Mouse (Mus musculus) ES-E14 (cell line): ENCODE data around the gene Klhl28. TPM values are rescaled to one million over a fixed set of nuclear protein-coding genes. Genes with fewer than 3 reads are reported as not detected.

Experiments
- DNase-seq: peaks from one replicate; pipeline ENCODE4 v3.0.0-alpha.2; 2013; ENCODE audit warnings: low read depth, low spot score
- H3K27ac ChIP-seq: 2 replicates; pipeline ENCODE4 v1.5.1; 2012; ENCODE audit warnings: low read depth, mild to moderate bottlenecking, low read length, moderate library complexity, mixed read lengths; ENCODE audit not compliant: poor library complexity, insufficient read depth, severe bottlenecking
- H3K36me3 ChIP-seq: 2 replicates; pipeline ENCODE4 v1.6.1; 2012; ENCODE audit warnings: mild to moderate bottlenecking, low read length, moderate library complexity, mixed read lengths; ENCODE audit not compliant: control insufficient read depth, poor library complexity, insufficient read depth, severe bottlenecking
- H3K4me1 ChIP-seq, 2 experiments: fragments of 150-350 bp in 1 of 2; sonication (generic) in 1 of 2; 2 replicates each; pipeline ENCODE4 v1.6.1; 2012; ENCODE audit warnings: low read length in 2 of 2, mild to moderate bottlenecking in 1 of 2, mixed read lengths in 1 of 2; ENCODE audit not compliant: control insufficient read depth in 2 of 2, insufficient read depth in 2 of 2, poor library complexity in 1 of 2
- H3K4me3 ChIP-seq, 2 experiments: fragments of 150-350 bp in 1 of 2; sonication (generic) in 1 of 2; 2 replicates each; pipeline ENCODE4 v1.5.1; 2012; ENCODE audit warnings: low read length in 2 of 2, low read depth in 1 of 2, mild to moderate bottlenecking in 1 of 2, mixed read lengths in 1 of 2; ENCODE audit not compliant: insufficient read depth in 1 of 2, poor library complexity in 1 of 2, severe bottlenecking in 1 of 2
- H3K9ac ChIP-seq: 2 replicates; pipeline ENCODE4 v1.6.1; 2012; ENCODE audit warnings: low read depth, mild to moderate bottlenecking, low read length, mixed read lengths; ENCODE audit not compliant: poor library complexity, insufficient read depth, severe bottlenecking
- H3K9me3 ChIP-seq: fragments of 150-350 bp; sonication (generic); 2 replicates; pipeline ENCODE4 v1.6.1; 2012; ENCODE audit warnings: low read depth, mild to moderate bottlenecking, low read length; ENCODE audit not compliant: control insufficient read depth, insufficient read depth
- CHD2 ChIP-seq: IDR thresholded peaks from 2 replicates; pipeline ENCODE4 v1.6.1; 2014; ENCODE audit warnings: mild to moderate bottlenecking, low read depth, low read length, inconsistent platforms
- HCFC1 ChIP-seq: IDR thresholded peaks from 2 replicates; pipeline ENCODE4 v1.6.1; 2012; ENCODE audit warnings: low read length, inconsistent platforms, borderline replicate concordance; ENCODE audit not compliant: insufficient read depth
- MAFK ChIP-seq: IDR thresholded peaks from 2 replicates; pipeline ENCODE4 v1.6.1; 2014; ENCODE audit warnings: mild to moderate bottlenecking, low read depth, low read length, inconsistent platforms; ENCODE audit not compliant: insufficient read depth
- ZC3H11A ChIP-seq: IDR thresholded peaks from 2 replicates; pipeline ENCODE4 v1.6.1; 2012; ENCODE audit warnings: low read depth, mild to moderate bottlenecking, inconsistent platforms, low read length, borderline replicate concordance
- ZNF384 ChIP-seq: IDR thresholded peaks from 2 replicates; pipeline ENCODE4 v1.6.1; 2012; ENCODE audit warnings: low read depth, low read length, inconsistent platforms
- in situ Hi-C, 2 experiments: fragments of 600-800 bp; cut with MboI; formaldehyde crosslinking; loops; one replicate each; pipeline ENCODE4 v1.15.1; 2025; ENCODE audit warnings: low sequenced_read_pairs in 2 of 2, inconsistent platforms in 1 of 2; ENCODE audit not compliant: unreplicated experiment in 2 of 2
- total RNA-seq: library from RNA; depleted of rRNA; stranded (reverse); fragments of 300-350 nt; gene quantifications from 2 replicates; pipeline ENCODE4 v1.2.3, GENCODE M21; 2012; rRNA removed

Klhl28 gene
- total RNA-seq, 1 experiment: 9.4 TPM

DNA sequence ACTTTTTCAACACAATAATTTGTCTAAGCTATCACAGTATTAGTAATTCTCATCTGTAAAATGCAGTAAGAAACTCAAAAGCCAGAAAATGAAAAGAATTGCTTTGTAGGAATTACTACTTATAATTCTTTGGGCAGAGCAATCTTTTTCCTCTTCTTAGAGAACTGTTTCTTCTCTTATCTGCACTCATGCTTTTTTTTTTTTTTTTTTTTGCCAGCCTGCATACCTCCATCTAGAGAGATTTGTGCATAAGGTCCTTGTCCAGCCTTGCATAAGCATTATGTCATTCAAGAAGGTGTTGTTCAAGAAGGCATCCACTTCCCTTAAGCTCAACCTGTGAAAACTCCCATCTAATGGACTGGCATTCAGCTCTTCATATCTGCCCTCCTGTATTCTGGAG, 48.6 kb downstream of the Klhl28 start:
- Histone ChIP-seq H3K9ac (no peak overlapping the region), H3K4me1 (peaks cover 0 to 4% of the 10 kb centered on the region in 2 experiments; a peak in 1 of 4 replicates), H3K4me3 (no peak overlapping the region), H3K9me3 (no peaks in the 10 kb centered on the region), H3K36me3 (no peaks in the 10 kb centered on the region), H3K27ac (no peak overlapping the region)
- no peak for DNase-seq
- no peak for TF ChIP-seq CHD2
- no peak for TF ChIP-seq HCFC1
- no peak for TF ChIP-seq ZNF384
- TF ChIP-seq MAFK: no peak
- no peak for TF ChIP-seq ZC3H11A
- in situ Hi-C loops: no loop called here

GRCm38 (mm10) chr12:64912996-64913395, 52.3 kb downstream of the Klhl28 start:
- in situ Hi-C loops: no loop called here
- DNase-seq: no peak

DNA sequence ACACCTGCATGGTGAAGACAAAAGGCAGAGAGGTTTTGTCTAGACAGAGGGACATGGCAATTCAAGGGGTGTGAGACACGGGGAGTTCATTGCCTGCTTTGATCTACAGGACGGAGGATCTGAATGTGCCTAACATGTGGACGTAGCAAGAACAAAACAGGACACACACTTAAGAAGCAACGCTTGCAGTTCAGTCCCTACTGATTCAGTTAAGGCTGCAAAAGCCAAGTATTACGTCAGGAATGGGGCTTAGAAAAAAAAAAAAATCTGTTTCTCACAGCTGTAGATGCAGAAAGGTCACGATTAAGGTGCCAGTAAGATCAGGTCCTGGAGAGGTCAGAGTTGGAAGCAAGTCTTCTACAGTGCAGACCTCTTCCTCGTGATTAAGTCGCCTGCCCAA, 62.1 kb downstream of the Klhl28 start:
- in situ Hi-C loops: no loop called here
- Histone ChIP-seq H3K4me1 (no peaks in the 10 kb centered on the region), H3K9ac (no peak overlapping the region), H3K9me3 (no peaks in the 10 kb centered on the region), H3K36me3 (no peaks in the 10 kb centered on the region), H3K27ac (no peak overlapping the region), H3K4me3 (no peak overlapping the region)
- TF ChIP-seq MAFK (no peak), HCFC1 (no peak), ZC3H11A (no peak), CHD2 (no peak), ZNF384 (no peak)
- DNase-seq: no peak

More at GRCm38 (mm10) chr12:64912996-64913395, 52.3 kb downstream of the Klhl28 start:
- TF ChIP-seq MAFK: no peak
- no peak for TF ChIP-seq ZNF384
- no peak for TF ChIP-seq ZC3H11A
- TF ChIP-seq HCFC1: no peak
- no peak for TF ChIP-seq CHD2
- no peak overlapping the region for H3K27ac ChIP-seq
- no peak overlapping the region for H3K9ac ChIP-seq
- no peak overlapping the region for H3K4me3 ChIP-seq
- no peaks in the 10 kb centered on the region for H3K36me3 ChIP-seq
- H3K4me1 ChIP-seq: peaks cover 0 to 4% of the 10 kb centered on the region in 2 experiments; a peak in 1 of 4 replicates
- no peaks in the 10 kb centered on the region for H3K9me3 ChIP-seq

DNA sequence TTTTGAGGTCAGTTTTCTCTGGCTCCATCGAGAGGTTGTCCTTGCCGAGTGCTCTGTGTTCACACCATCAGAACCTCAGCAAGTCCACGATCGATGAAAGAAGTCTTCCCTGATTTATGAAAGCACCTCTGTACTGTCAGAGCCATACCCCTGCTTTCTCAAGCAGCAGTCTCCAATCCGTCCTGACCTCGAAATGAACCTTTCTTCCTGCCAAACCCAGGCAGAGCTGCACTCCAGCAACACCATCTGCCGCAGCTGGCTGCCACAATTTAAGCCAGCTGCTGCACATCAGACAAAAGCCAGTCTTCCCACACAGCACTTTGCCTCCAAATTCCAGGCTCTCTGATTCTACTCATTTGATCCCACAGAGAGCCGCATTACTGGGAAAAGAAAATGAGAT, 62.8 kb downstream of the Klhl28 start:
- DNase-seq: no peak
- in situ Hi-C loops: no loop called here
- TF ChIP-seq HCFC1: no peak
- TF ChIP-seq CHD2: no peak
- no peak for TF ChIP-seq MAFK
- TF ChIP-seq ZC3H11A: no peak
- no peak for TF ChIP-seq ZNF384
- Histone ChIP-seq H3K9ac (no peak overlapping the region), H3K4me3 (no peak overlapping the region), H3K36me3 (no peaks in the 10 kb centered on the region), H3K4me1 (no peaks in the 10 kb centered on the region), H3K27ac (no peak overlapping the region), H3K9me3 (no peaks in the 10 kb centered on the region)

GRCm38 (mm10) chr12:64897060-64897730, 68.1 kb downstream of the Klhl28 start:
- no peaks in the 10 kb centered on the region for H3K9me3 ChIP-seq
- H3K27ac ChIP-seq: no peak overlapping the region
- TF ChIP-seq ZNF384: no peak
- peak; percentile 85 for TF ChIP-seq ZC3H11A
- TF ChIP-seq MAFK: no peak
- TF ChIP-seq HCFC1: no peak
- no peak for TF ChIP-seq CHD2
- H3K4me3 ChIP-seq: no peak overlapping the region
- no peaks in the 10 kb centered on the region for H3K36me3 ChIP-seq
- peak; percentile 34 for DNase-seq
- H3K9ac ChIP-seq: no peak overlapping the region
- in situ Hi-C loops: no loop called here
- H3K4me1 ChIP-seq: no peaks in the 10 kb centered on the region

Other genes with a start within 250 kb of the Klhl28 start
- 4.1 and 5.9 TPM in 2 replicates for gene Gm527, start 47.6 kb downstream of the Klhl28 start, total RNA-seq
- 28.7 and 31.8 TPM in 2 replicates for gene Togaram1, start 270 bp upstream of the Klhl28 start, total RNA-seq
- 22.9 and 26.1 TPM in 2 replicates for gene Prpf39, start 70.8 kb upstream of the Klhl28 start, total RNA-seq
- gene Fkbp3, start 108.5 kb upstream of the Klhl28 start, total RNA-seq: 214 and 281 TPM in 2 replicates
- 45.6 and 51.2 TPM in 2 replicates for gene Fancm, start 110.1 kb upstream of the Klhl28 start, total RNA-seq
- gene Mis18bp1, start 207.1 kb upstream of the Klhl28 start, total RNA-seq: 51.4 and 52.2 TPM in 2 replicates